Mouse (Mus musculus) midbrain, embryonic 12.5 days (tissue): Measurements from ENCODE around the gene 9930104L06Rik. TPM values are rescaled to one million over a fixed set of nuclear protein-coding genes. Genes with fewer than 3 reads are reported as not detected.
"Not testable (repeated sequence)": the region's sequence is repeated elsewhere in the genome, so short reads cannot be mapped to it uniquely, and the experiment has no call there.

ENCODE experiments used
- ATAC-seq: fragments of 200-750 bp; cut with Nextera tagmentation; 2 replicates; pipeline ENCODE4 v1.8.0; 2017; ENCODE audit warnings: low read depth, moderate TSS enrichment, moderate library complexity; ENCODE audit not compliant: low FRiP score
- H3K27ac ChIP-seq: fragments of 300-500 bp; sonication (generic); replicated peaks from 2 replicates; pipeline ENCODE4 v1.5.1; 2016; ENCODE audit warnings: mild to moderate bottlenecking
- H3K27me3 ChIP-seq: fragments of 300-500 bp; sonication (generic); 2 replicates; pipeline ENCODE4 v1.6.1; 2016; ENCODE audit warnings: mild to moderate bottlenecking
- H3K36me3 ChIP-seq: fragments of 300-500 bp; sonication (generic); 2 replicates; pipeline ENCODE4 v1.6.1; 2016
- H3K4me1 ChIP-seq: fragments of 300-500 bp; sonication (generic); 2 replicates; pipeline ENCODE4 v1.6.1; 2016
- H3K4me2 ChIP-seq: fragments of 300-500 bp; sonication (generic); replicated peaks from 2 replicates; pipeline ENCODE4 v1.6.1; 2016; ENCODE audit warnings: mild to moderate bottlenecking, moderate library complexity
- H3K4me3 ChIP-seq: fragments of 300-500 bp; sonication (generic); 2 replicates; pipeline ENCODE4 v1.5.1; 2016; ENCODE audit warnings: mild to moderate bottlenecking
- H3K9ac ChIP-seq: fragments of 300-500 bp; sonication (generic); replicated peaks from 2 replicates; pipeline ENCODE4 v1.6.1; 2016; ENCODE audit warnings: mild to moderate bottlenecking, moderate library complexity
- H3K9me3 ChIP-seq: fragments of 300-500 bp; sonication (generic); 2 replicates; pipeline ENCODE4 v1.6.1; 2016; ENCODE audit warnings: mild to moderate bottlenecking
- WGBS: fragments of 180-500 bp; shearing (Covaris S2); methylation state at CpG from one replicate; pipeline ENCODE4 v1.1.7; 2016; 5-methylcytosine and 5-hydroxymethylcytosine counted together
- polyA plus RNA-seq: library from polyadenylated mRNA; unstranded; fragments of >200 nt; fragmentation: Nextera tagmentation; extraction: Ambion mirVana; gene quantifications from 2 replicates; pipeline ENCODE4 v1.2.1, GENCODE M21; 2016

9930104L06Rik gene
- polyA plus RNA-seq, 1 experiment from 2014 or later: 17.0 TPM

GRCm38 (mm10) chr4:124939211-124939610 is 2.4 kb downstream of the 9930104L06Rik start, which contains the start of gene Cdca8:
TSS of gene Cdca8 (minus strand) at chr4:124939311.
- H3K27ac ChIP-seq, H3K27me3 ChIP-seq, H3K9ac ChIP-seq, H3K4me2 ChIP-seq, ATAC-seq, H3K9me3 ChIP-seq, H3K4me3 ChIP-seq: not testable (repeated sequence)
- whole genome bisulfite sequencing: 97% methylated on average over 4 of the region's 4 CpGs
- Histone ChIP-seq H3K36me3 (peaks cover 38% of the 10 kb centered on the region), H3K4me1 (peaks cover 23% of the 10 kb centered on the region)

- Histone ChIP-seq H3K4me1 (0 out of 2 replicates have a peak, but pooled peaks cover 2% of the 10 kb centered on the region), H3K27me3 (no peaks in the 10 kb centered on the region), H3K9me3 (no peaks in the 10 kb centered on the region), H3K9ac (no peak overlapping the region), H3K4me3 (no peak overlapping the region), H3K27ac (no peak overlapping the region), H3K36me3 (peaks cover 38% of the 10 kb centered on the region), H3K4me2 (no peak overlapping the region)
- 9% methylated on average over 4 of the region's 4 CpGs for WGBS
- 0 out of 2 replicates have a peak, but pooled peaks have one; percentile 58 for ATAC-seq
These were observed 6.2 kb downstream of the 9930104L06Rik start for GRCm38 (mm10) chr4:124943022-124943421.

- no peaks in the 10 kb centered on the region for H3K4me1 ChIP-seq
- 88% methylated on average over 5 of the region's 5 CpGs for WGBS
- ATAC-seq: no peak
These were observed 6.9 kb downstream of the 9930104L06Rik start for GRCm38 (mm10) chr4:124943781-124944180.

GRCm38 (mm10) chr4:124944961-124945360 is 8.1 kb downstream of the 9930104L06Rik start:
- Histone ChIP-seq H3K4me3 (no peak overlapping the region), H3K9me3 (no peaks in the 10 kb centered on the region), H3K4me1 (no peaks in the 10 kb centered on the region), H3K36me3 (peaks cover 24% of the 10 kb centered on the region), H3K4me2 (no peak overlapping the region), H3K27me3 (no peaks in the 10 kb centered on the region), H3K9ac (no peak overlapping the region), H3K27ac (no peak overlapping the region)
- ATAC-seq: no peak
- 63% methylated on average over 2 of the region's 2 CpGs for WGBS

More at GRCm38 (mm10) chr4:124943781-124944180, 6.9 kb downstream of the 9930104L06Rik start:
- H3K4me2 ChIP-seq: no peak overlapping the region
- H3K27me3 ChIP-seq: no peaks in the 10 kb centered on the region
- no peaks in the 10 kb centered on the region for H3K9me3 ChIP-seq
- peaks cover 33% of the 10 kb centered on the region for H3K36me3 ChIP-seq
- no peak overlapping the region for H3K4me3 ChIP-seq
- H3K27ac ChIP-seq: no peak overlapping the region
- H3K9ac ChIP-seq: no peak overlapping the region

GRCm38 (mm10) chr4:124949488-124949887 is 12.6 kb downstream of the 9930104L06Rik start:
- Histone ChIP-seq H3K27me3 (no peaks in the 10 kb centered on the region; the same call in 1 of the 2 replicates), H3K4me1 (no peaks in the 10 kb centered on the region), H3K27ac (no peak overlapping the region), H3K4me2 (no peak overlapping the region), H3K4me3 (no peak overlapping the region), H3K9ac (no peak overlapping the region), H3K36me3 (no peaks in the 10 kb centered on the region), H3K9me3 (no peaks in the 10 kb centered on the region)
- WGBS: 93% methylated on average over 3 of the region's 3 CpGs
- ATAC-seq: no peak

- Histone ChIP-seq H3K4me3 (no peak overlapping the region), H3K36me3 (no peaks in the 10 kb centered on the region), H3K4me1 (no peaks in the 10 kb centered on the region), H3K27ac (no peak overlapping the region), H3K9ac (no peak overlapping the region), H3K4me2 (no peak overlapping the region), H3K27me3 (no peaks in the 10 kb centered on the region; the same call in 1 of the 2 replicates), H3K9me3 (no peaks in the 10 kb centered on the region)
- ATAC-seq: no peak
- 88% methylated on average over 21 of the region's 21 CpGs for WGBS
These were observed 13.6 kb downstream of the 9930104L06Rik start for GRCm38 (mm10) chr4:124950181-124951035.

GRCm38 (mm10) chr4:124951036-124951433 is 14.2 kb downstream of the 9930104L06Rik start:
- WGBS: 53% methylated on average over 10 of the region's 10 CpGs
- Histone ChIP-seq H3K27me3 (no peaks in the 10 kb centered on the region; the same call in 1 of the 2 replicates), H3K9me3 (no peaks in the 10 kb centered on the region), H3K4me3 (no peak overlapping the region), H3K9ac (no peak overlapping the region), H3K27ac (no peak overlapping the region), H3K4me1 (no peaks in the 10 kb centered on the region), H3K36me3 (no peaks in the 10 kb centered on the region), H3K4me2 (no peak overlapping the region)
- no peak for ATAC-seq

GRCm38 (mm10) chr4:124953546-124953945 is 16.7 kb downstream of the 9930104L06Rik start:
- H3K4me1 ChIP-seq: no peaks in the 10 kb centered on the region
- no peaks in the 10 kb centered on the region for H3K36me3 ChIP-seq
- 70% methylated on average over 4 of the region's 4 CpGs for WGBS
- no peaks in the 10 kb centered on the region for H3K9me3 ChIP-seq
- no peaks in the 10 kb centered on the region; the same call in 1 of the 2 replicates for H3K27me3 ChIP-seq
- H3K27ac ChIP-seq: no peak overlapping the region
- ATAC-seq: no peak
- no peak overlapping the region for H3K4me2 ChIP-seq
- H3K4me3 ChIP-seq: no peak overlapping the region
- H3K9ac ChIP-seq: no peak overlapping the region

- no peaks in the 10 kb centered on the region for H3K4me1 ChIP-seq
- no peaks in the 10 kb centered on the region for H3K36me3 ChIP-seq
- H3K4me2 ChIP-seq: no peak overlapping the region
- H3K9ac ChIP-seq: no peak overlapping the region
- H3K27me3 ChIP-seq: no peaks in the 10 kb centered on the region; the same call in 1 of the 2 replicates
- whole genome bisulfite sequencing: 86% methylated on average over 2 of the region's 2 CpGs
- no peak overlapping the region for H3K27ac ChIP-seq
- ATAC-seq: no peak
- H3K4me3 ChIP-seq: no peak overlapping the region
- no peaks in the 10 kb centered on the region for H3K9me3 ChIP-seq
These were observed 20.4 kb downstream of the 9930104L06Rik start for GRCm38 (mm10) chr4:124957284-124957683.

GRCm38 (mm10) chr4:124959062-124959461 is 22.2 kb downstream of the 9930104L06Rik start:
- Histone ChIP-seq H3K27ac (no peak overlapping the region), H3K9ac (no peak overlapping the region), H3K4me2 (no peak overlapping the region), H3K4me3 (no peak overlapping the region), H3K36me3 (no peaks in the 10 kb centered on the region), H3K27me3 (no peaks in the 10 kb centered on the region), H3K9me3 (no peaks in the 10 kb centered on the region), H3K4me1 (no peaks in the 10 kb centered on the region)
- no peak for ATAC-seq
- WGBS: 77% methylated on average over 11 of the region's 11 CpGs

GRCm38 (mm10) chr4:124960940-124961339 is 24.1 kb downstream of the 9930104L06Rik start:
- Histone ChIP-seq H3K4me3 (no peak overlapping the region), H3K27me3 (no peaks in the 10 kb centered on the region), H3K36me3 (no peaks in the 10 kb centered on the region), H3K27ac (no peak overlapping the region), H3K9me3 (no peaks in the 10 kb centered on the region), H3K4me1 (peaks cover 12% of the 10 kb centered on the region), H3K4me2 (no peak overlapping the region), H3K9ac (no peak overlapping the region)
- no peak for ATAC-seq
- 96% methylated on average over 11 of the region's 11 CpGs for WGBS

- H3K4me1 ChIP-seq: peaks cover 15% of the 10 kb centered on the region
- no peak for ATAC-seq
- no peak overlapping the region for H3K27ac ChIP-seq
- H3K27me3 ChIP-seq: no peaks in the 10 kb centered on the region
- H3K36me3 ChIP-seq: no peaks in the 10 kb centered on the region
- no peak overlapping the region for H3K9ac ChIP-seq
- H3K4me3 ChIP-seq: no peak overlapping the region
- no peak overlapping the region for H3K4me2 ChIP-seq
- H3K9me3 ChIP-seq: no peaks in the 10 kb centered on the region
- WGBS: 61% methylated on average over 11 of the region's 11 CpGs
These were observed 25.7 kb downstream of the 9930104L06Rik start for GRCm38 (mm10) chr4:124962576-124962975.
